Mouse (Mus musculus): ENCODE results near the gene Hbb-bt.
"Not testable (repeated sequence)": the region's sequence is repeated elsewhere in the genome, so short reads cannot be mapped to it uniquely, and the experiment has no call there.

The Hbb-bt gene

DNA sequence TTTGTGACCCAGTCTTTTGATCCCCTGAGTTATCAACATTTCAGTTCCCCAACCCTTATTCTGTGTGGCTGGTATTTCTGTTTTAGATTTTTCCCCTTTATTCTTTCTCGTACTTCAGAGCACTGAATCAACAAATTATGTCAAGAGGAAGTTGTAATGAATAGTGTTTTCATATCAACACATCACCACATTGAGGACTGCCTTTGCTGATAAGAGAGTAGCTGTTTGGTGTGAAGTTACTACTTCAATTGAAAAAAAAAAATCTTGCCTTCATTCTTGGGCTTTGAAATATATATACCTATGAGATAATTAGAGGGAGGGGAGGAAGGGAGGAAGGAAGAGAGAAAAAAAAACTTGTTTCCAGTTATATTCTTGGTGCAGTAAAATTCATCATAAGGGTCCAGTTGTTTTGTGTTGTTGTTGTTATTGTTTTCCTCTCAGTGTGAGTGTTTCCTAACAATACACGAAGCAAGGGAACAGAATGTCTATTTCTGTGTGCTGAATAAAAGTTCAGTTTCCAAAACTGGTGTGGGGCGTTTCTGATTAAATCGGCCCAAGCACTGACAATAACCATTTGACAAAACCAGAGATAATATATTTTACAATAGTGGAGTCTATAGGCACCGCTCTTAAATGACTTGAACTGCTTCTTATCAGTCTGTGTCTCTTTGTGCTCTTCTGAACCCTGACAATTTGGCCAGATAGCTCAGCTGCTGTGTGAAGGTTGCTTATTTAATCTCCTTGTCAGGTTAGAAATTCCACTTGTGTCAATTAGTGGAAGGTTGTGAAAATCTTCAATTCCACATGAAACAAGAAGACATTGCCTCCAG, 4.6 kb downstream of the Hbb-bt start:
- no peak for DNase-seq (ENCODE audit: extremely low spot score, low spot score)

DNA sequence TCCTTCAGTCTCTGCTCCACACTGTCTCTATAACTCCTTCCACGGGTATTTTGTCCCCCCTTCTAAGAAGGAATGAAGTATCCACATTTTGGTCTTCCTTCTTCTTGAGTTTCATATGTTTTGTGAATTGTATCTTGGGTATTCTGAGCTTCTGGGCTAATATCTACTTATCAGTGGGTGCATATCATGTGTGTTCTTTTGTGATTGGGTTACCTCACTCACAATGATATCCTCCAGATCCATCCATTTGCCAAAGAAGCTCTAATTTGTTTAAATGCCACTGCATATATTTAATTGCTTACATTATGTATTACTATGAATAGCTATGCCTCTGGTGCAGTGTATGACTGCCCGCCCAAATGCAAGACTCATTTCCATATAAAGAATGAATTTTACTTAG, 5.7 kb downstream of the Hbb-bt start:
- DNase-seq (ENCODE audit: extremely low spot score, low spot score): not testable (repeated sequence)

DNA sequence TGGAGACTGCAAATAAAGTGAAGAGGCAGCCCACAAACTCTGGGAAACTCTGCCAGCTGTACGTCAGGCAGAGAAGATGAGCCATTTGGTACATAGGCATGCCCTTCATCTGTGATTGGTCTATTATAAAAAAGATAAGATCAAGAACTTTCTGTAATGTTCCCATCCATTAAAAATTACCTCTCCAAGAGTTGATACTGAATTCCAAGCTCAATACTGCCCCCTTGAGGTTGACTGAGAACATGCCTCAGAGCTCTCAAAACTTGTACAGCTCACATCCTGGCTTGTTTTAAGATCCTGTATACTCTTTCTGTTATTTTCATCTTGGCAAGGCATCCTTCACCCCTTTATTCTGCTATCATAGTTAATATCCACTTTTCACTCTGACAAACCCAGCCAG, 6.9 kb downstream of the Hbb-bt start:
- peak; percentile 14 for DNase-seq (ENCODE audit: extremely low spot score, low spot score)

DNA sequence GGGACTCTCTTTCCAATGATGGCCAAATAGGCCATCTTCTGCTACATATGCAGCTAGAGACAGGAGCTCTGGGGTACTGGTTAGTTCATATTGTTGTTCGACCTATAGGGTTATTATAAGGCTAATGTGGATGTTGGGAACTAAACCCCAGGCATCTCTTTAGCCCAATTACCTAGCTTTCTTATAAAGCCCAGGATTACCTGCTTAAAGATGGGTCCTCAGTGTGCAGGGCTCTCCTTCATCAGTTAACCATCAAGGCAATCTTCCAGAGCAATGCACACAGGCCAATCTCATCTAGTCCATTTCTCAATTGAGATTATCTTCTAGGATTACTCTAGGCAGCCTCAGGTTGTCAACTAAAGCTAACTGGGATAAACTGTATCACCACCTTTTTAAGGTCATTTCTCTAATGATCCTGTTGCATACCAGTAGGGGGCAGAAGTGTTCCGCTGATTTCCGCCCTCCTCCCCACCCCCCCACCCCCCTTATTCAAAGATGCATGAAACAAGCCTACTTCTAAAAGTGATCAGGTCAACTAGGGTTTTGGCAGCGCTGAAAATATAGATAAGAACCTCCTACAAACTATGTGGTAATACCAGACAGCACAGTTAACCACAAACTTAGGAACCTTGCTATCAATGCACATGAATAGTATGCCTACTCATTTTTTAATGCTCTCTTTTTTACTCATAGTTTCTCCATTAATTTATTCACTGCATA, 21.0 kb downstream of the Hbb-bt start:
- no peak for DNase-seq (ENCODE audit: extremely low spot score, low spot score)

DNA sequence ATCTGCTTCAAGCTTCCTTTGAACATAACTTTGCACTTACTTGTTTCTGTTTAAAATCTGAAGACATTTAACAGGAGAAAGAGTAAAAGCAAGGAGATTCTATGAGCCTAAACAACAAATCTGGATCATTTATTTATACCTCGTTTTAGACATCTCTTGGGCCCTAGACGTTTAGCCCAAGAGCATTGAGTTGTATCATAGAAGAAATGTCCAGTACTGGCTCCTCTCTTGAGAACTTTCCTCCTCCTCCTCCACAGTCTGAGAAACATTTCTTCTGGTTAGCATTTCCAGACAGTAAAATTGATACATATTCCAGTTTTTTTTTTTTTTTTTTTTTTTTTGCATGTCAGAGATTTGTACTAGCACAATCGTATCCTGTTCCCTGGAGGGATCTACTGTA, 22.1 kb downstream of the Hbb-bt start, which contains the start of gene Olfr67:
Gene Olfr67, minus strand, starts transcription at position 101 of the 400 bp plus-strand sequence.
- DNase-seq (ENCODE audit: extremely low spot score, low spot score): no peak

DNA sequence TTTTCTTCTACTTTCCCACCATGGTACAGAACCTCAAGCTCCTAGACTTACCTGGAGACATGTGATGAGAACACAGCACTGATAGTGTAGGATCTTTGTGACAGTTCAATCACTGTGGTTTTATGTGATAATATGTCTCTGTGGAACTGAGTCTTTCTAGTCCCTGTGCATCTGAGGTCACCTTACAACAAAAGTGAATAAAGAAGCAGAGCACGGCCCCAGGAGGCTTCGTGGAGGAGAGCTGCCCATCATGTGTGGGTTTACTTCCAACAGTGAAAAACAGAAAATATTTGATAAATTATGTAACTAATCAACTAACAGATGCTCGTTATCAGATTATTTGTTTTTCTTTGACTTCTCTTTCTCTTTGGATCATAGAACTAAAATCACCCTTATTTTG, 34.2 kb downstream of the Hbb-bt start, which contains the start of gene Olfr68:
Gene Olfr68, minus strand, starts transcription at position 101 of the 400 bp plus-strand sequence.
- DNase-seq (ENCODE audit: extremely low spot score, low spot score): no peak

DNA sequence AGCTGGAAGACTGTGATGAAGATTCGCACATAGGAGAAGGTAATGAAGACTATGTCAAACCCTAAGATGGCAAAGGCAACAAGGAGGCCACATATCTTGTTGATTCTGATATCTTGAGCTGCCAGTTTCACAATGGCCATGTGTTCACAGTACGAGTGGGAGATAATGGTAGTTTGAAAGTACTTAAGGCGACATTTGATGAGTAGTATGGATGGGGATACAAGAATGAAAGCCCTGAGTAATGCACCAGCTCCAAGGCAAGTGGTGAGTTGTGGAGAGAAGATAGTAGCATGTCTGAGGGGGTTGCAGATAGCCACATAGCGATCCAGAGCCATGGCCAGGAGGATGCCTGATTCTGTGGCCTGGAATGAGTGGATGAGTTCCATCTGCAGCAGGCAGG, 36.1 kb downstream of the Hbb-bt start:
- not testable (repeated sequence) for DNase-seq (ENCODE audit: extremely low spot score, low spot score)

DNA sequence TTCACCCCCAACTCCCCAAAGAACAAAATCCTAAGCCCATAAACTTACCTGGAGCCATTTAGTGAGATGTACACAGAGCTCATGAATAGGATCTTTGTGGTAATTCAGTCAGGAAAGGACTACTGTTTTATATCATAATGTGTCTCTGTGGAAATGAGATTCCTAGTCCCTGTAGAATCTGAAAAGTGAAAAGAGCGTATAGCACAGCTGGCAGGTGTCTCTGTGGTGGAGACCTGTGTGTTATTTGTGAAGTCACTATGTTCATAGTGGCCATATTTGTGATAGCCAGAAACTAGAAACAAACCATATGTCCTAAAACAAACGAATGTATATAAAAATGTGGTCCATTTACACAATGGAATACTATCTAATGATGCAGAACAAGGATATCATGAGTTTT, 42.3 kb downstream of the Hbb-bt start, which contains the start of gene Olfr69:
Gene Olfr69, minus strand, starts transcription at position 101 of the 400 bp plus-strand sequence.
- no peak for DNase-seq (ENCODE audit: extremely low spot score, low spot score)

DNA sequence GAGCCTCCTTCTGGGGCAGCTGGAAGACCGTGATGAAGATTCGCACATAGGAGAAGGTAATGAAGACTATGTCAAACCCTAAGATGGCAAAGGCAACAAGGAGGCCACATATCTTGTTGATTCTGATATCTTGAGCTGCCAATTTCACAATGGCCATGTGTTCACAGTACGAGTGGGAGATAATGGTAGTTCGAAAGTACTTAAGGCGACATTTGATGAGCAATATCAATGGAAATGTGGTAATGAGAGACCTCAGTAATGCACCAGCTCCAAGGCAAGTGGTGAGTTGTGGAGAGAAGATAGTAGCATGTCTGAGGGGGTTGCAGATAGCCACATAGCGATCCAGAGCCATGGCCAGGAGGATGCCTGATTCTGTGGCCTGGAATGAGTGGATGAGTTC, 46.1 kb downstream of the Hbb-bt start:
- DNase-seq (ENCODE audit: extremely low spot score, low spot score): not testable (repeated sequence)
